Mouse (Mus musculus): ENCODE measurements at regions not wholly inside any gene's neighbourhood (a gene's known extent, or its start where the extent isn't known, plus 50 kb on each side); places are given as distances from the start of the nearest gene placed in this dataset.

- no peak for DNase-seq (ENCODE audit: low read depth)
- TF ChIP-seq CTCF (IDR thresholded peaks at IDR 0.05; ENCODE audit: borderline replicate concordance, extremely low read depth, insufficient read depth, insufficient read length) (no peak), POLR2A (IDR thresholded peaks at IDR 0.05; ENCODE audit: borderline replicate concordance, extremely low read depth, insufficient read depth, insufficient read length, poor library complexity, severe bottlenecking) (no peak)
Observed at GRCm38 (mm10) chr17:3836386-3836785, 140.3 kb upstream of the Nox3 start.

GRCm38 (mm10) chr17:3811187-3811586, 115.1 kb upstream of the Nox3 start:
- peak; percentile 78 for DNase-seq (ENCODE audit: low read depth)

DNA sequence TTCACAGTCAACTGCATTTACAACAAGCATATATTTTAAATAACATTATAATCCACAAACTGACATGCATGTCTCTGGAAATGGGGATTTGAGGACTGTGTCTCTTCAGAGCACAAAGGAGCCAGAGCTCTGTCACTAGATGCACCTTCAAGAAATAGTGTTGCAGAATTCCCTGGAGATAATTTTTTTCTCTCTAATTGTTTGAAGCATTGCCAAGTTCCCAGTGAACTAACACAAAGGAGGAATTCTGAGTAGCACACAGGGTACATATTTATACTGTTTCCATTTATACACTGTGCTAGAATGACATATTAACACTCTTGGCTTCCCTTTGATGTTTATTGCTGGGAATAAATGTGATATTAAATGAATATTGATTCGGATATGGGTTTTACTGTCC, 107.4 kb upstream of the Nox3 start:
- TF ChIP-seq POLR2A (IDR thresholded peaks at IDR 0.05; ENCODE audit: borderline replicate concordance, extremely low read depth, insufficient read depth, insufficient read length, poor library complexity, severe bottlenecking) (no peak), CTCF (IDR thresholded peaks at IDR 0.05; ENCODE audit: borderline replicate concordance, extremely low read depth, insufficient read depth, insufficient read length) (no peak)
- DNase-seq (ENCODE audit: low read depth) = peak; percentile 62

More at GRCm38 (mm10) chr17:3811187-3811586, 115.1 kb upstream of the Nox3 start:
- TF ChIP-seq POLR2A (IDR thresholded peaks at IDR 0.05; ENCODE audit: borderline replicate concordance, extremely low read depth, insufficient read depth, insufficient read length, poor library complexity, severe bottlenecking) (no peak), CTCF (IDR thresholded peaks at IDR 0.05; ENCODE audit: borderline replicate concordance, extremely low read depth, insufficient read depth, insufficient read length) (no peak)

GRCm38 (mm10) chr17:3792597-3792996, 96.5 kb upstream of the Nox3 start:
- peak; percentile 74 for DNase-seq (ENCODE audit: low read depth)
- TF ChIP-seq CTCF (IDR thresholded peaks at IDR 0.05; ENCODE audit: borderline replicate concordance, extremely low read depth, insufficient read depth, insufficient read length) (peak; percentile 53; the same call in 1 of the 2 replicates), POLR2A (IDR thresholded peaks at IDR 0.05; ENCODE audit: borderline replicate concordance, extremely low read depth, insufficient read depth, insufficient read length, poor library complexity, severe bottlenecking) (no peak)

DNA sequence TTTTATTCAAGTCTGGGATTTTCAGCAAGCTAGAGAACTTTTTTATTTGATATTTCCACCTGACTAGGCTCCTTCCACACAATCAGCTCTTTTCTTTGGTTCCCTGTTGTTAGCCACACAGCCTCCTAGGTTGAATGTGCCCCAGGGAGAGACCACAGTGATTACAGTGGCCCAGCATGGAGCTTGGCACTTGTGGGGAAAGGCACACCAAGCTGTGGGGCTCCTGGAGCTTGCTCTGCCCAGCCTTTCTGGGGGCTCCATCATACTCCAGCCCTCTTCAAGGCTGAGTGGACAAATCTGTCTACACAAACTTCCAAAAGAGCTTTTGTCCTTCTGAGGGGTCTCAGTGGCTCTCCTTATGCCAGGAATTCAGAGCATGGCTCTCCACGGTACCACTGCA, 86.1 kb upstream of the Nox3 start:
- TF ChIP-seq CTCF (IDR thresholded peaks at IDR 0.05; ENCODE audit: borderline replicate concordance, extremely low read depth, insufficient read depth, insufficient read length) (no peak), POLR2A (IDR thresholded peaks at IDR 0.05; ENCODE audit: borderline replicate concordance, extremely low read depth, insufficient read depth, insufficient read length, poor library complexity, severe bottlenecking) (no peak)
- DNase-seq (ENCODE audit: low read depth) = peak; percentile 75

DNA sequence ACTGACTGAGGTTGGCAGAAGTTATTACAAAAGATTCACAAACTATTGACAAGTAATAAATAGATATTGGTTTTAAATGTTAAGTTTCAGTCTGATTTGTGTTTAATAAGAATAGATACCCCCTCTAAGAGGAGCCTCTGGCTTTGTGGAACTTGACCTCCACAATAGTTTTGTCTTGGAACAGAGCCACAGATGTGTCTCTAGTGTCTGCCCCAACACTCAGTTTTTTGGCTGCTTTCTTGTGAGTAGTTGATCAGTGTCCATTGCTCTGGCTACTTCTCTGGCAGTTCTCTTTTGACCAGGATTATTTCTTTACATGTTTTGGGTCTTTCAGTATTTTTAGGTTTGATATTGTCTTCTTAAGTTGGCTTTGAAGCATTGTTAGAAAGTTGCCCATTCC, 81.6 kb upstream of the Nox3 start:
- no peak for DNase-seq (ENCODE audit: low read depth)
- TF ChIP-seq CTCF (IDR thresholded peaks at IDR 0.05; ENCODE audit: borderline replicate concordance, extremely low read depth, insufficient read depth, insufficient read length) = no peak
- no peak for TF ChIP-seq POLR2A (IDR thresholded peaks at IDR 0.05; ENCODE audit: borderline replicate concordance, extremely low read depth, insufficient read depth, insufficient read length, poor library complexity, severe bottlenecking)

DNA sequence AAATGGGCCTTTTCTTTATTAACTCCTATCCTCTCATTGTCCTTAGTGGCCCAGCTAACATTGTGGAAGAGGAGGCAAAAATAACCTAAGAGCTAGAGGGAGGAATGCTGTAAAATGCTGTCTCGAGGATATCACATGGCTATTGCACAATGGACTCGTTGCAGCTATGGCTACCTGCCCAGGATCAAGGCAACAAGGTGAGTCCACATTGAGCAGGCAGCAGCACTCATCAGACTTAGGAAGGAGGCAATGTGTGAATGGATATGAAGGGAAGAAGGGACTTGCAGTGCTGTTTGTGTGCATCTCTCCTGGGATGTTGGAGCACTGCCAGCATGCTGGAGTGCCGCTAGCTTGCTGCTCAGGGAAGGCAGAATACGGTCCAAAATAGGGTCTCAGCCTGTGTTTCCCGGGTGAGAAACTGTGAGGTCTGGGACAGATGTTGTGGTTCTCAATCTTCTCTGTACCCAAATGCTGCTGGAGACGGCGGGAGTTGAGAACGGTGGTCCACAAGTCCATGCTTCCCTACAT, 51.8 kb upstream of the Nox3 start:
- DNase-seq (ENCODE audit: low read depth) = peak; percentile 64
- TF ChIP-seq POLR2A (IDR thresholded peaks at IDR 0.05; ENCODE audit: borderline replicate concordance, extremely low read depth, insufficient read depth, insufficient read length, poor library complexity, severe bottlenecking) (no peak), CTCF (IDR thresholded peaks at IDR 0.05; ENCODE audit: borderline replicate concordance, extremely low read depth, insufficient read depth, insufficient read length) (no peak)

Data from brain, embryonic 14.5 days (tissue).